Mouse (Mus musculus) bone marrow macrophage, adult 2 months (primary cell): ENCODE data around the gene Ptpn6. TPM values are rescaled to one million over a fixed set of nuclear protein-coding genes. Genes with fewer than 3 reads are reported as not detected.

Source experiments
- H3K27ac ChIP-seq: 2 replicates; pipeline ENCODE4 v1.5.1; 2012; ENCODE audit warnings: low read depth, low read length; ENCODE audit not compliant: insufficient read depth
- H3K4me1 ChIP-seq: 2 replicates; pipeline ENCODE4 v1.6.1; 2012; ENCODE audit warnings: low read length; ENCODE audit not compliant: control insufficient read depth, insufficient read depth
- H3K4me3 ChIP-seq: 2 replicates; pipeline ENCODE4 v1.5.1; 2012; ENCODE audit warnings: mild to moderate bottlenecking, low read length, moderate library complexity; ENCODE audit not compliant: insufficient read depth
- CTCF ChIP-seq: IDR thresholded peaks from 2 replicates; pipeline ENCODE4 v1.5.1; 2012; ENCODE audit warnings: low read depth, mild to moderate bottlenecking, low read length, moderate library complexity
- POLR2A ChIP-seq: IDR thresholded peaks from 2 replicates; pipeline ENCODE4 v1.6.1; 2012; ENCODE audit warnings: mild to moderate bottlenecking, low read depth, low read length, borderline replicate concordance
- polyA plus RNA-seq: library from polyadenylated mRNA; stranded (reverse); fragments of >200 nt; gene quantifications from 2 replicates; pipeline ENCODE4 v1.2.4, GENCODE M21; 2012; ENCODE audit not compliant: missing spikeins, insufficient read depth, insufficient read length

The Ptpn6 gene
- polyA plus RNA-seq, 1 experiment, result 614 TPM

DNA sequence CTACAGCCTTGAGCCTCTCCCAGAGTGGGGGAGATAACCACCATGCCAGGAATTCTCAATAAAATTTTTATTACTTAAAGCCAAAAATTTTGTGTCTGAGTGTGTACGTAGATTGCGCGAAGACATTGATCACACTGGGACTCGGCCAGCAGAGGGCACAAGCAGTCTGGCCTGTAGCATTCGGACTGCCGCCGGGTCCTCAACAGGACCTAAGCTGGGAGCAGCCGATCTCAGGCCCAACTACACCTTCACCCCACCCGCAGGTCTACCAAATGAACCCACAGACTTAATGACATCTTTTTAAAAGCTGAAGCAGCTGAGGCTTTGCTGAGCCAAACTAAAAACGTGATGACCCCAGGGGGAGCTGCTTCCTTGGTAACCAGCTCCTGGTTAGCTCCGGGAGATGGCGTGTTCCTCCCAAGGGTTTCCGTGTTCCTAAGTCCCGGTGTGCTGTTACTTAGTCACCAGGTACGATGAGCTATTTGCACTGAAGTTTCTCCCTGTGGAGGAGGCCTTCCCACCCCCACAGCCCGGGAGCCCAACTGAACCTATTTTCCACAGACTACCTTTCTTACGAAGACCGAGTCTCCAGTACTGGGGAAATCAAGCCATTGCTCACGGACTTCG is 21.5 kb downstream of the Ptpn6 start:
- Histone ChIP-seq H3K4me3 (no peak overlapping the region), H3K4me1 (peaks cover 30% of the 10 kb centered on the region), H3K27ac (no peak overlapping the region)
- TF ChIP-seq CTCF (peak; percentile 81), POLR2A (no peak)

GRCm38 (mm10) chr6:124712918-124713317 is 25.6 kb downstream of the Ptpn6 start:
- H3K27ac ChIP-seq, result peak overlapping the region; percentile 56
- no peak for TF ChIP-seq POLR2A
- TF ChIP-seq CTCF, result no peak

DNA sequence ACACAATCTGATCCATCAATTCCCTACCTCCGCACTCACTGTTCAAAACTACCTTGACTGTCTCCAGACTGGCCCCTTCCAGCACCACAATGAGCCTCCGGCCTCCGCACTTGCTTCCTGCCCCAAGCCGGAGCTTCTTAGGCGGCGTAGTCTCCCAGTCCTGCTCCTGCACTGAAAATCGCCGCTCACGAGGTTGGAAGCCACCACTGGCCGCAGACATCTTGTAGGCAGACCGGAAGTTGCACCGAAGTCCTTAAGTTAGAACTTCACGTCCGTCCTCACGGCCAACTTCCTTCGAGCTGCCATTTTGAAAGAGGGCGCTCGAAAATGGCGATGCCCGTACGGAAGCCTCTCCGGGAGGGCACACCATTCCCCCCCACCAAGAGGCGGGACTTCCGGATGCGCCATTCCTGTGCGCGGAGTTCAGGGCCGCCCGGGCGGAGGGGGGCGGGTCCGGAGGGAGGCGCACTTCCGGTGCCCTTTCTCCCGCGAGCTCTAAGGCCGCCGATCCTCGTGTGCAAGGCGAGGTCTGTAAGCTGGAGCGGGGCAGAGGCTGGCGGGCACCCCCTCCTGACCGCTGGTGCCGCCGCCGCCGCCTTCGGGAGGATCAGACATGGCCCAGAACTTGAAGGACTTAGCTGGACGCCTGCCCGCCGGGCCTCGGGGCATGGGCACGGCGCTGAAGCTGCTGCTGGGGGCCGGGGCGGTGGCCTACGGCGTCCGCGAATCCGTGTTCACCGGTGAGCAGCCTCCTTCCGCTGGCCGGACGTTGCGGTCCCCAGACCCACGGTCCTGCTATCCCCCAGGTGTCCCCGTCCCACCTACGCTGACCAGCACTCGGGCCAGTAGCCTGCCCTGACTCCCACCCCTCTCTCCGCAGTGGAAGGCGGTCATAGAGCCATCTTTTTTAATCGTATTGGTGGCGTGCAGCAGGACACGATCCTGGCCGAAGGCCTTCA is 26.4 kb downstream of the Ptpn6 start, which contains the start of the genes Emg1 and Phb2:
TSS of gene Emg1 (minus strand) at position 355 of the 959 bp plus-strand sequence.
TSS of gene Phb2 (plus strand) at position 513 of the 959 bp plus-strand sequence.
- H3K27ac ChIP-seq, result peak within 1 kb of the TSS; percentile 76
- TF ChIP-seq CTCF (no peak), POLR2A (peak; percentile 18; the same call in 1 of the 2 replicates)
- H3K4me1 ChIP-seq, result peaks cover 15% of the 10 kb centered on the region
- peak within 1 kb of the TSS; percentile 87 for H3K4me3 ChIP-seq

More at GRCm38 (mm10) chr6:124712918-124713317, 25.6 kb downstream of the Ptpn6 start:
- peak overlapping the region; percentile 73 for H3K4me3 ChIP-seq
- peaks cover 20% of the 10 kb centered on the region for H3K4me1 ChIP-seq

- TF ChIP-seq CTCF (no peak), POLR2A (no peak)
- Histone ChIP-seq H3K4me1 (peaks cover 9% of the 10 kb centered on the region; the same call in 1 of the 2 replicates), H3K4me3 (no peak overlapping the region), H3K27ac (no peak overlapping the region)
These were observed 30.1 kb downstream of the Ptpn6 start for GRCm38 (mm10) chr6:124708289-124708889.

GRCm38 (mm10) chr6:124706061-124706627 is 32.4 kb downstream of the Ptpn6 start:
- peaks cover 9% of the 10 kb centered on the region; the same call in 1 of the 2 replicates for H3K4me1 ChIP-seq
- TF ChIP-seq CTCF, result no peak
- TF ChIP-seq POLR2A, result no peak
- H3K27ac ChIP-seq, result no peak overlapping the region
- H3K4me3 ChIP-seq, result no peak overlapping the region

DNA sequence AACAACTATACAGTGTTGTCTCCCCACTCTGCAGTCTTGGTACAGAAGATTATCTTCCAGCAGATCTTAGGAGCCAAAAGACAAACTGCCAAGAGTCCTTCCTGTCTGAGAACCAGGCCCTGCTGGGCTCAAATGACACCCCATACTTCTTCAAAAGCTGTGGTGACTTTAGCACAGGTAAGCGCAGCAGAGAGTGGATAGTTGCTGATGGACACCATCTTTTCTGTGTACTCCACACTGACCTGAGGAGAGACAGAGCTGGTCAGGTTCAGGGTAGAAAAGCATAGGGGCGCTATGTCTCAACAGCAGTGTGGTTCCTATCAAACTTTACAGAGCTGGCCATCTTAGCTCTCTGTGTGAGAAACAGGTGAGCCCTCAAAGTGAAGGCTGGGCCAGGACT is 34.1 kb downstream of the Ptpn6 start:
- no peak for TF ChIP-seq CTCF
- no peak for TF ChIP-seq POLR2A
- Histone ChIP-seq H3K27ac (no peak overlapping the region), H3K4me1 (peaks cover 13% of the 10 kb centered on the region), H3K4me3 (no peak overlapping the region)

GRCm38 (mm10) chr6:124703789-124704188 is 34.7 kb downstream of the Ptpn6 start:
- H3K4me1 ChIP-seq, result peaks cover 18% of the 10 kb centered on the region
- H3K27ac ChIP-seq, result no peak overlapping the region
- TF ChIP-seq POLR2A (no peak), CTCF (no peak)
- no peak overlapping the region for H3K4me3 ChIP-seq

- TF ChIP-seq CTCF (peak; percentile 51), POLR2A (no peak)
- Histone ChIP-seq H3K27ac (no peak overlapping the region), H3K4me1 (peaks cover 18% of the 10 kb centered on the region), H3K4me3 (no peak overlapping the region)
These were observed 35.8 kb downstream of the Ptpn6 start for GRCm38 (mm10) chr6:124702784-124703103.

DNA sequence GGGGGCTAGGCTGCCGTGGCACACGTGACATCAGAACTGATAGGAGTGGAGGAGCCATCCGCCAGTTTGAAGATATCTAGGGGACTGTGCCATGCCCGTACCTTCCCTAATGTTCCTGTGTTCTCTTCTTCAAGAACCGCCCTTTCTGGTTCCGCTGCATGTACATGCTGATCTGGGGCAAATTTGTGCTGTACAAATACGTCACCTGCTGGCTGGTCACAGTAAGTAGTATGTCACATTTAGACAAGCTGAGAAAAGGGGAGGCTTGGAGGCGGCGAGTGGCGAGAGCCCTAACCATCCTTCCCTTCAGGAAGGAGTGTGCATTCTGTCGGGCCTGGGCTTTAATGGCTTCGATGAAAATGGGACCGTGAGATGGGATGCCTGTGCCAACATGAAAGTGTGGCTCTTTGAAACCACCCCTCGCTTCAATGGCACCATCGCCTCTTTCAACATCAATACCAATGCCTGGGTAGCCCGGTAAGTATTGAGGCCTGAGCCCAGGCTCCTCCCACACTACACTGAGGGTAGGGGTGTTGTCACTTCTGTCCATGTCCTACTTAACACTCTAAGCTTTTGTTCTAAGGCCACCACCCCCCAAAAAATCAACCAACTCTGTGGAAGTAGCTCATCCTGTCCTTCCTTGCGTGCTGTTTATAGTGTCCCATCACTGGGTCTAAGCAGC is 36.3 kb downstream of the Ptpn6 start:
- Histone ChIP-seq H3K4me3 (no peak overlapping the region), H3K4me1 (peaks cover 23% of the 10 kb centered on the region), H3K27ac (no peak overlapping the region)
- TF ChIP-seq POLR2A, result no peak
- no peak for TF ChIP-seq CTCF
